Mouse (Mus musculus): ENCODE data around the gene Fgd6. TPM values are rescaled to one million over a fixed set of nuclear protein-coding genes. Genes with fewer than 3 reads are reported as not detected.

The Fgd6 gene
- polyA plus RNA-seq, 1 experiment: 2.0 TPM

DNA sequence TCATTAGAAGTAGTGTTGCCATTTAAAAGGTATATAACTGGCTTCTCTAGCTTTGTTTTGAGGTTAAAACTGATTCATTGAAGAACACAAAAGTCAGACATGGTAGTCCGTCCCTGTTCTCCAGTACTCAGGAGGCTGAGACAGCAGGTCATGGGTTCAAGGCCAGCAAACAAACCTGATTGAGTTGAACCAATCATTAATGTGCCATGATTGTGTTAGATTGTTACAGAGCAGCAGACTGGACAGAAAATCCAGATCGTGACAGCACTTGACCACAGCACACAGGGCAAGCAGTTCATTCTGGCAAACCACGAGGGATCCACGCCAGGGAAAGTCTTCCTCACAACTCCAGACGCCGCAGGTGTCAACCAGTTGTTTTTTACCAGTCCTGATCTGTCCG is 126.2 kb downstream of the Fgd6 start:
- no peak overlapping the region for H3K4me3 ChIP-seq (ENCODE audit: control insufficient read depth, insufficient read depth, low read length)
- peaks cover 38% of the 10 kb centered on the region for H3K36me3 ChIP-seq (ENCODE audit: control insufficient read depth, insufficient read depth, low read length)
- no peak for DNase-seq
- no peaks in the 10 kb centered on the region for H3K4me1 ChIP-seq (replicated peaks; ENCODE audit: control insufficient read depth, insufficient read depth, low read length)
- 97% methylated on average over 7 of the region's 7 CpGs for WGBS
- TF ChIP-seq CTCF (IDR thresholded peaks at IDR 0.05; ENCODE audit: borderline replicate concordance, control insufficient read depth, extremely low read depth, insufficient read depth, low read length, poor library complexity) (no peak), POLR2A (IDR thresholded peaks at IDR 0.05; ENCODE audit: control insufficient read depth, extremely low read depth, insufficient read depth, low read length, poor library complexity) (no peak)
- H3K27me3 ChIP-seq (ENCODE audit: control insufficient read depth, insufficient read depth, low read length): no peaks in the 10 kb centered on the region
- no peak overlapping the region for H3K27ac ChIP-seq (ENCODE audit: control insufficient read depth, insufficient read depth, low read length)

DNA sequence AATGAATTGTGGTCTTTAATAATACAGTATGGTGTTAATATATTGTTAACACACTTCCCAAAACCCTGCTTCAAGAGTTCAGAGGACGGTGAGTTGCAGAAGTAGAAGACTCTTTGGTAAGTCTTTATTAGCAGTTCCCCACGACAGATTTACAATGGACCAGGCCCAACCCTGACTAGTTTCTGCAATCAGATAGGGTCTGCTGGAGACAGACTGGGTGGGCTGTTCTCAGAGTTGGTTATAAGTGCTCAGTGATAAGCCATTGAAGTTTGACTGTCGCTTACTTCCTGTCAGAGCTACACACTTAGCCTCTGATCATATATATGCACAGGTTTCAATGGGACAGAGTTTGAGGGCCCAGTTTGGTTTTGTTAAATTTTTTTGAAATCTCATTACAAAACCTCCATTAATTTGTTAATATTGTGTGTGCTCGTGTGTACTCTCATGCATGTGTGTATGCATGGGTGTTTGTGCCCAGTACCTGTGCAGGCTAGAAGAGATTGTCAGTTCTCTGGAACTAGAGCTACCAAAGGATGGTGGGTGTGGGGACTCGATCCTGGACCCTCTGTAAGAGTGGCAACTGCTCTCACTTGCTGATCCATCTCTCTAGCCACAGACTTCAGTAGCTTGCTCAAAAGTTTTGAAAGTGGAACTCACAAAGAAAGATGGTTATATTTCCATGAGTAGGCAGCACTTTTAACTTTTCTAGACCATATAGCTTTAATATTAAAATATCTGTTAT is 128.5 kb downstream of the Fgd6 start:
- Histone ChIP-seq H3K36me3 (ENCODE audit: control insufficient read depth, insufficient read depth, low read length) (peaks cover 35% of the 10 kb centered on the region), H3K27me3 (ENCODE audit: control insufficient read depth, insufficient read depth, low read length) (no peaks in the 10 kb centered on the region), H3K27ac (ENCODE audit: control insufficient read depth, insufficient read depth, low read length) (no peak overlapping the region), H3K4me3 (ENCODE audit: control insufficient read depth, insufficient read depth, low read length) (no peak overlapping the region), H3K4me1 (replicated peaks; ENCODE audit: control insufficient read depth, insufficient read depth, low read length) (no peaks in the 10 kb centered on the region)
- 95% methylated on average over 5 of the region's 5 CpGs for WGBS
- TF ChIP-seq POLR2A (IDR thresholded peaks at IDR 0.05; ENCODE audit: control insufficient read depth, extremely low read depth, insufficient read depth, low read length, poor library complexity) (no peak), CTCF (IDR thresholded peaks at IDR 0.05; ENCODE audit: borderline replicate concordance, control insufficient read depth, extremely low read depth, insufficient read depth, low read length, poor library complexity) (no peak)
- no peak for DNase-seq

DNA sequence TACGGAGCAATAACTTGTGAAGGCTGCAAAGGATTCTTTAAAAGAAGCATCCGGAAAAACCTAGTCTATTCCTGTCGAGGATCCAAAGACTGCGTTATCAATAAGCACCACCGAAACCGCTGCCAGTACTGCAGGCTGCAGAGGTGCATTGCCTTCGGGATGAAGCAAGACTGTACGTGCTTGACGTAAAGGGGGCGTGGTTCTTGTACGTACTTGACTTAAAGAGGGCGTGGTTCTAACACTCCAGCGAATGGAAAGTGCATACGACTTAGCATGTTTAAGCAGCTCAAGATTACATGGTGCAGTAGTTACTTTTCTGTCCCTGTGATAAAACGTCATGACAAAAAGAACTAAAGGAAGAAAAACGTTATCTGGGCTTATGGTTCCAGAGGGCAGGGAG is 129.6 kb downstream of the Fgd6 start:
- no peak overlapping the region for H3K27ac ChIP-seq (ENCODE audit: control insufficient read depth, insufficient read depth, low read length)
- H3K4me3 ChIP-seq (ENCODE audit: control insufficient read depth, insufficient read depth, low read length): no peak overlapping the region
- H3K36me3 ChIP-seq (ENCODE audit: control insufficient read depth, insufficient read depth, low read length): peaks cover 39% of the 10 kb centered on the region
- no peak for DNase-seq
- TF ChIP-seq CTCF (IDR thresholded peaks at IDR 0.05; ENCODE audit: borderline replicate concordance, control insufficient read depth, extremely low read depth, insufficient read depth, low read length, poor library complexity) (no peak), POLR2A (IDR thresholded peaks at IDR 0.05; ENCODE audit: control insufficient read depth, extremely low read depth, insufficient read depth, low read length, poor library complexity) (no peak)
- 98% methylated on average over 16 of the region's 16 CpGs for WGBS
- no peaks in the 10 kb centered on the region for H3K4me1 ChIP-seq (replicated peaks; ENCODE audit: control insufficient read depth, insufficient read depth, low read length)
- no peaks in the 10 kb centered on the region for H3K27me3 ChIP-seq (ENCODE audit: control insufficient read depth, insufficient read depth, low read length)

DNA sequence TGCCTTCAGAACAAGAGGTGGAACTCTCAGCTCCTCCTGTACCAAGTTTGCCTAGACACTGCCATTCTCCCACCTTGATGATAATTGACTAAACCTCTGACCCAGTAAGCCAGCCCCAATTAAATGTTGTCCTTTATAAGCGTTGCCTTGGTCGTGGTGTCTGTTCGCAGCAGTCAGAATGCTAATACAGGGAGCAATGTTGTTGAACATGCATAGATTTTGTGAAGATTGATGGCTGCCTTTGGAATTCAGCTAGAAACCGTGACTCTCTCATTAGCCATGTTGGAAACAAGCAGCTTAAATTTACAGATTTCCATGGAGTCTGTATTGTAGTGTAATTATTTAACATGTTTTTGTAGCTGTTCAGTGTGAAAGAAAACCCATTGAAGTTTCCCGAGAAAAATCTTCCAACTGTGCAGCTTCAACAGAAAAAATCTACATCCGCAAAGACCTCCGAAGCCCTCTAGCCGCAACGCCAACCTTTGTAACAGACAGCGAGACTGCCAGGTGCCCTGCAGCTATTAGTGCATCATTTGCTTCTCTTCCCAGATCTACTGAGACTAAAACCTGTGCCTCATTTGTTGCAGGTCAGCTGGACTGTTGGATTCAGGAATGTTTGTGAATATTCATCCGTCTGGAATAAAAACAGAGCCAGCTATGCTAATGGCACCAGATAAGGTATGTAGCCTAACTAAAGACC is 131.4 kb downstream of the Fgd6 start:
- DNase-seq: no peak
- H3K27me3 ChIP-seq (ENCODE audit: control insufficient read depth, insufficient read depth, low read length): no peaks in the 10 kb centered on the region
- peaks cover 44% of the 10 kb centered on the region for H3K36me3 ChIP-seq (ENCODE audit: control insufficient read depth, insufficient read depth, low read length)
- no peak overlapping the region for H3K27ac ChIP-seq (ENCODE audit: control insufficient read depth, insufficient read depth, low read length)
- no peaks in the 10 kb centered on the region for H3K4me1 ChIP-seq (replicated peaks; ENCODE audit: control insufficient read depth, insufficient read depth, low read length)
- no peak overlapping the region for H3K4me3 ChIP-seq (ENCODE audit: control insufficient read depth, insufficient read depth, low read length)
- TF ChIP-seq CTCF (IDR thresholded peaks at IDR 0.05; ENCODE audit: borderline replicate concordance, control insufficient read depth, extremely low read depth, insufficient read depth, low read length, poor library complexity): no peak
- no peak for TF ChIP-seq POLR2A (IDR thresholded peaks at IDR 0.05; ENCODE audit: control insufficient read depth, extremely low read depth, insufficient read depth, low read length, poor library complexity)
- 97% methylated on average over 11 of the region's 11 CpGs for WGBS

DNA sequence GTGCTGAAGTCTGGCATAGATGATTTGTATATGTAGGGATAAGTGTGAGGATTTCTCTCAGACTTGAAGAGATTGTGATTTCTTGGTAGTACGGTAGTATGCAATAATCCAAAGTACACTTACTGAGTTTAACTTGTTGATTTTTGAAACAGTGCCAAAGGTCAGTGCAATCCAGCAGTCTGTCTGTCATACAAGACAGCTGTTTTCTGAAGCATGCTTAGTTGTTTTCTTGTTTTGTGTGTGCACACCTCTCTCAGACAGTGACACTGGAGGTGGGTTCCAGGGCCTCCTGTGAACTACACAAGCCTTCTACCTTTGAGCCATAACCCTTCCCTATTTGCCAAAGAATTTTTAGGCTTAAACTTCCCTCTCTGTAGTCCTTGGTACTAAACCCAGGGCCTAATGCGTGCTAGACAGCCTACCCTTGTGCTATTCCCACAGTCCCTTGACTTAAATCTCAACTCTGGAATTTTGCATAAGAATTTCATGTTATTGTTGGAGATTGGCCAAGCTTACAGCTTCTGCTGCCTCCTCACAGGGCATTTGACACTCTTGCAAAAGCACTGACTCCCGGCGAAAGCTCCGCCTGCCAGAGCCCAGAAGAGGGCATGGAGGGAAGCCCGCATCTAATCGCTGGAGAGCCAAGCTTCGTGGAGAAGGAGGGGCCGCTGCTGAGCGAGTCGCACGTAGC is 135.8 kb downstream of the Fgd6 start:
- WGBS: 92% methylated on average over 12 of the region's 12 CpGs
- no peak overlapping the region for H3K27ac ChIP-seq (ENCODE audit: control insufficient read depth, insufficient read depth, low read length)
- no peaks in the 10 kb centered on the region for H3K4me1 ChIP-seq (replicated peaks; ENCODE audit: control insufficient read depth, insufficient read depth, low read length)
- DNase-seq: no peak
- TF ChIP-seq CTCF (IDR thresholded peaks at IDR 0.05; ENCODE audit: borderline replicate concordance, control insufficient read depth, extremely low read depth, insufficient read depth, low read length, poor library complexity): no peak
- TF ChIP-seq POLR2A (IDR thresholded peaks at IDR 0.05; ENCODE audit: control insufficient read depth, extremely low read depth, insufficient read depth, low read length, poor library complexity): no peak
- peaks cover 41% of the 10 kb centered on the region for H3K36me3 ChIP-seq (ENCODE audit: control insufficient read depth, insufficient read depth, low read length)
- H3K27me3 ChIP-seq (ENCODE audit: control insufficient read depth, insufficient read depth, low read length): no peaks in the 10 kb centered on the region
- H3K4me3 ChIP-seq (ENCODE audit: control insufficient read depth, insufficient read depth, low read length): no peak overlapping the region

DNA sequence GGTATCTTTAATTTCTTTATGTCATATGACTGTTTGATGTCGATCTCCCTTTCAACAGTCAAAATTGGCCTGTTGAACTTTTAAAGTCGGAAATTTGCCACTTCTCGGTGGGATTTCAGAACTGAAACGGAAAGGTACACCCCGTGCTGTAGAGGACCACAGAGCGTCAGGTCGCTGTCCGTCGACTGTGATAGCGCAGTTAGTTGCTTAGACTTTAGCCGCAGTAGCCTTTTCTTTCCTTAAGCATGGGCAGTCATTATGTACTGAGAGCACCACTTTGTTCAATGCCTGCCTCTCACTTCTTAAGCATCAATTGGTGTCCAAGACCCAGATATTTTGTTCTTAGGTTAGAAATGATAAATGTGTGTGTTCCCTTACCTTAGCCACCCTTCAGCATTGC is 136.3 kb downstream of the Fgd6 start:
- TF ChIP-seq CTCF (IDR thresholded peaks at IDR 0.05; ENCODE audit: borderline replicate concordance, control insufficient read depth, extremely low read depth, insufficient read depth, low read length, poor library complexity) (no peak), POLR2A (IDR thresholded peaks at IDR 0.05; ENCODE audit: control insufficient read depth, extremely low read depth, insufficient read depth, low read length, poor library complexity) (no peak)
- DNase-seq: no peak
- H3K4me3 ChIP-seq (ENCODE audit: control insufficient read depth, insufficient read depth, low read length): no peak overlapping the region
- H3K4me1 ChIP-seq (replicated peaks; ENCODE audit: control insufficient read depth, insufficient read depth, low read length): no peaks in the 10 kb centered on the region
- WGBS: 94% methylated on average over 11 of the region's 11 CpGs
- H3K27ac ChIP-seq (ENCODE audit: control insufficient read depth, insufficient read depth, low read length): no peak overlapping the region
- H3K36me3 ChIP-seq (ENCODE audit: control insufficient read depth, insufficient read depth, low read length): peaks cover 41% of the 10 kb centered on the region
- no peaks in the 10 kb centered on the region for H3K27me3 ChIP-seq (ENCODE audit: control insufficient read depth, insufficient read depth, low read length)
